Mouse (Mus musculus) olfactory bulb, adult 2 months (tissue): ENCODE data around the gene Slc9a5.

Experiments used
- CTCF ChIP-seq: fragments of 200-500 bp; IDR thresholded peaks from 2 replicates; pipeline ENCODE4 v1.5.1; 2012; ENCODE audit warnings: low read depth, mild to moderate bottlenecking, low read length, moderate library complexity; ENCODE audit not compliant: insufficient read depth
- POLR2A ChIP-seq: fragments of 200-500 bp; IDR thresholded peaks from 2 replicates; pipeline ENCODE4 v1.6.1; 2012; ENCODE audit warnings: mild to moderate bottlenecking, low read depth, low read length, moderate library complexity; ENCODE audit not compliant: insufficient read depth

DNA sequence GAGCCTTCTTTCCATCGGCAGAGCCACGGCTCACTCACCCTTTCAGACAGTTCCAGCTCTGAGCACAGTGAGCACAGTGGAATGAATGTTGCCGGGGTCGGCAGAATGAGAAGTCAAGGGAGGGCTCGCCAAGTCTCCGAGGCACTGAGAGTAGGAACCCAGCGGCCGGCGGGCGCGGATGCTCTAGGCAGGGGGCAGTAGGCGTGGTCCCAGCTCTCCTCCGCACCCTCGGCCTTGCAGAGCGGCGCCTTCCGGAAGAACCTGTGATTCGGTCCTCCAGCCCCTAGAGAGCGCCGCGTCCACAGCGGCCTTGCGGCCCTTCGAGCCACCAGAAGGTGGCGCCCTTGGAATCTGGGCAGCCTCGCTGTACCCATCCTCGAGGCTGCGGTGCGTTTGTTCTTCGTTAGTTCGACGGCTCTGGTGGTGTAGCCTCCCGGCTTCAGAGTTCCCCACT is 25.9 kb downstream of the Slc9a5 start:
- TF ChIP-seq CTCF (peak; percentile 60; the same call in 1 of the 2 replicates), POLR2A (no peak)
